Mouse (Mus musculus): Measurements from ENCODE around the gene Slc3a2. TPM values are rescaled to one million over a fixed set of nuclear protein-coding genes. Genes with fewer than 3 reads are reported as not detected.
A peak's percentile ranks its signal among the peaks of the same experiment; 100 is the strongest.

Slc3a2 gene
- polyA plus RNA-seq, 1 experiment from 2014 or later: 139 TPM

DNA sequence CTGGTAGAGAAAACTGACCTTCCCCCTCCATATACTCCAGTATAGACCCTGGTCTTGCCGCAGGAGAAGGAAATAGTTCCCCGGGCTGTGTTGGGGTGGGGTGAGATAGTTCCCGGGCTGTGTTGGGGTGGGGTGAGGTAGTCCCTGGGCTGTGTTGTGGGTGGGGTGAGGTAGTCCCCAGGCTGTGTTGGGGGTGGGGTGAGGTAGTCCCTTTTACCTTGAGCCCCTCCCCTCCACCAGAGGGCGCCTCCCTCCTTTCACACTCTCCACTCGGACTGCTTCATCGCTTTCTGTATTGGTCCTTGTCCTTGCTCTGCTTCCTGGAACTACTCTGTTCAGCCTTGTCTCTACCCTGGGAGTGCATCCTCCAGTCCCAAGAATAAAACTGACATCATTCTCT lies 27.8 kb downstream of the Slc3a2 start:
- Histone ChIP-seq H3K36me3 (no peaks in the 10 kb centered on the region), H3K9me3 (replicated peaks) (no peaks in the 10 kb centered on the region), H3K4me1 (peaks cover 22% of the 10 kb centered on the region), H3K27ac (replicated peaks) (no peak overlapping the region), H3K4me3 (no peak overlapping the region), H3K27me3 (ENCODE audit: low read depth, poor library complexity, severe bottlenecking) (no peaks in the 10 kb centered on the region)
- DNase-seq (ENCODE audit: low spot score): no peak
- 55% methylated on average over 6 of the region's 6 CpGs for WGBS

DNA sequence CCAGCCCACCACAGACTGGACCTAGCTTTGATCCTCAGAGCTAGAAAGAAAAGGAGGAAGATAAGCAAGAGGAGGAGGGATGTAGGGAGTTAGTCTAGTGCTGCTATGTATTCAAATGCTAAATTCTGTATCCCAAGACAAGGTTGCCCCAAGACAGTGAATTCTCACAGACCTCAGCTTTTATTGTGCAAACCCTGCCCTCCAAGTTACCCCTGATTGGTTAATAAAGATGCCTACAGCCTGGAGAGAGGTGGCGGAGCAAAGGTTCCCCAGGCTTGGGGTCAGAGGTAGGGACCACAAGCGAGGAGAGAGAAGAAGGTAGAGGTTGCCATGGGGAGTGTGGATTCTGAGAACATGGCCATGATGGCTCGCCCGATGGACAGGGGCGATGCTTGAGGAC lies 30.4 kb downstream of the Slc3a2 start:
- H3K27ac ChIP-seq (replicated peaks): no peak overlapping the region
- 62% methylated on average over 5 of the region's 5 CpGs for WGBS
- H3K9me3 ChIP-seq (replicated peaks): no peaks in the 10 kb centered on the region
- H3K4me1 ChIP-seq: peaks cover 22% of the 10 kb centered on the region
- no peak for DNase-seq (ENCODE audit: low spot score)
- H3K36me3 ChIP-seq: no peaks in the 10 kb centered on the region
- no peak overlapping the region for H3K4me3 ChIP-seq
- H3K27me3 ChIP-seq (ENCODE audit: low read depth, poor library complexity, severe bottlenecking): no peaks in the 10 kb centered on the region

DNA sequence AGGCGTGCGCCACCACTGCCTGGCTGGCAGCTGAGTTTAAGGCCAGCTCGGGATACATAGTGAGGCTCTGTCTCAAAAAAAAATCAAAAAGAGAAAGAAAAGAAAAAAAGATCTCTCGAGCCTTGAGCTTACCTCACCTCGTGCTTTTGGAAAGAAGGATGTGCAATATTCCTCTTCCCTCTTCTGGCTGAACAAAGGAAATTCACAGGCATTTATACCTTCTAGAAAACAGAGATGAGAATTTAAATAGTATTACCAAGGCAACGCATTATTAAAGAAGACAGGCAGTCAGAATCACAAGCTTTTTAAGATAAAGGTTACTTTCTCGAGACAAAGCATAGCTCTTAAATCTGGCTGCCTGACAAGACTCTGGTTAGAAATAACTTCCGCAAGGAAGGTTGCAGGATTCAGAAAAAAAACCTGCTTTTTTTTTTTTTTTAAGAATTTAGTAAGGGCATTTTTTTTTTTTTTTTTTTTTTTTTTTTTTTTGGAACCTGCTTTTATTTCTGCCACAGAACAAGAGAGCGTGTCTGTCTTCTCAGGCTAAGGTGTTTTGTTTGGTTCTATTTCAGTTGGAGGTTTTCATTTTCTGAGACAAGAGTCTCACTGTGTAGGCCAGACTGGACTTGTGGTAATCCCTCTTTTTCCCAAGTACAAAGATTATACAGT lies 31.2 kb downstream of the Slc3a2 start:
- no peak overlapping the region for H3K27ac ChIP-seq (replicated peaks)
- no peak for DNase-seq (ENCODE audit: low spot score)

DNA sequence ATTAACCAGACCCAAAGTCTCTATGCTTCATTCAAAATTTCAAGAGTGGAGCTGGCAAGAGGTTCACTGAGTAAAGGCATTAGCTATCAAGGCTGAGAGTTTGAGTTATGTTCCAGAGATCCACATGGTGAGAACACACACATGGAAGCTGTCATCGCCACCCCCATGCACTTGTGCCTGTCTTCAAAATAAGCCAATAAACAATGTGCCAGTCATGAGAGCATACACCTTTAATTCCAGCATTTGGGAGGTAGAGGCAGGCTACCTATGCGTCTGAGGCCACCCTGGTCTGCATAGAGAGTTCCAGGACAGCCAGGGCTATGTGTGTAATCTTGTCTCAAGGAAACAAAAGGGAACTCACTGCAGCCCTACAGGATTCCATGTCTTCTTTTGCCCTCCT lies 39.5 kb downstream of the Slc3a2 start:
- Histone ChIP-seq H3K27ac (replicated peaks) (no peak overlapping the region), H3K4me3 (no peak overlapping the region), H3K36me3 (no peaks in the 10 kb centered on the region), H3K27me3 (ENCODE audit: low read depth, poor library complexity, severe bottlenecking) (peaks cover 16% of the 10 kb centered on the region), H3K4me1 (peaks cover 20% of the 10 kb centered on the region), H3K9me3 (replicated peaks) (no peaks in the 10 kb centered on the region)
- 69% methylated on average over 2 of the region's 2 CpGs for WGBS
- no peak for DNase-seq (ENCODE audit: low spot score)

More for the DNA sequence above, 31.2 kb downstream of the Slc3a2 start:
- 60% methylated on average over 9 of the region's 9 CpGs for WGBS
- Histone ChIP-seq H3K4me3 (no peak overlapping the region), H3K9me3 (replicated peaks) (no peaks in the 10 kb centered on the region), H3K4me1 (peaks cover 22% of the 10 kb centered on the region), H3K36me3 (no peaks in the 10 kb centered on the region), H3K27me3 (ENCODE audit: low read depth, poor library complexity, severe bottlenecking) (no peaks in the 10 kb centered on the region)

DNA sequence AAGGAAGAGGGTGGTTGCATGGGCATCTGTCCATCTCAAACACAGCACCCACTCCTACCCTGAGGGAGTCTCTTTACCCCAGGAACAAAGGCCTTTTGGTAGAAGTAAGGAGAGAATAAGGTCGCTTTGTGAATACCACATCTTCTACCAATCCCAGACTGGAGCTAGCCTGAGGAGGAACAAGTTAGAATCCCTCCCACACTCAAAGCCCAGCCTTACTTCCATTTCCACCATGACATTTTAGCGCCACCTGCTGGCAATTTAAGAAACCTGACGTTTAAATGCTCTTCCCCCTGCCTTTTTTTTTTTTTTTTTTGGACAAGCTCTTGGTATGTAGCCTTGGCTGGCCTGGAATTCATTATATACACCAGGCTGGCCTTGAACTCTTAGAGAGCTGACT lies 40.2 kb downstream of the Slc3a2 start:
- DNase-seq (ENCODE audit: low spot score): peak; percentile 60
- H3K9me3 ChIP-seq (replicated peaks): no peaks in the 10 kb centered on the region
- 3% methylated on average over 3 of the region's 3 CpGs for WGBS

DNA sequence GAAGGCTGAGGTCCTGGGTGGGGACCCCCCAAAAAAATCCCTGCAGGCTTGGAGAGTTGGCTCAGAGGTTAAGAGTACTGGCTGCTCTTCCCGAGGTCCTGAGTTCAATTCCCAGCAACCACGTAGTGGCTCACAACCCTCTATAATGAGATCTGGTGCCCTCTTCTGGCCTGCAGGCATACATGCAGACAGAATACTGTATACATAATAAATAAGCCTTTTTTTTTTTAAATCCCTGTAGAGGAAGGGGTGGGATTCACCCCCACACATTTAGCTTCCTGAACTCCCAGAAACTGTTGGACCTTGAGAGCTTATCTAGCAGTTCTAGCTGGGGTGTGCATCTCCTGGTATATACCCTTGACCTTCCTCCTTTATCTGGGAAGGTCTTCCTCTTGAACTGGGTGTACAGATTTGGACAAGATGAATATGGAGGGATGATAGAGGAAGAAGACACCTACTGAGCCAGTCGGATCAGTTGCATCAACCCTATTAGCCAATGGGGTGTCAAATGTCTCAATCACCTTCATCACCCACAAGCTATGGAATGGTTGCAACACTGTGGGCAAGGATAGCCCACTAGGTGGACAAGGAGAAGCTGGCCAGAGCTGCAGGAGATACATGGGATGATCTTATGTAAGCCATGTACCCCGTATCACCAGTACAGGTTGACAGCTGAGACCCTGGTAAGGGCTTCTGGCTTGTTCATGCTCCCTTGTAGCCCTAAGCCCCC lies 41.4 kb downstream of the Slc3a2 start:
- no peaks in the 10 kb centered on the region for H3K9me3 ChIP-seq (replicated peaks)
- H3K4me3 ChIP-seq: no peak overlapping the region
- no peak for DNase-seq (ENCODE audit: low spot score)
- 95% methylated on average over 4 of the region's 4 CpGs for WGBS
- H3K4me1 ChIP-seq: peaks cover 20% of the 10 kb centered on the region
- H3K36me3 ChIP-seq: no peaks in the 10 kb centered on the region
- peaks cover 22% of the 10 kb centered on the region for H3K27me3 ChIP-seq (ENCODE audit: low read depth, poor library complexity, severe bottlenecking)
- H3K27ac ChIP-seq (replicated peaks): no peak overlapping the region

More for the DNA sequence above, 40.2 kb downstream of the Slc3a2 start:
- H3K4me3 ChIP-seq: no peak overlapping the region
- H3K36me3 ChIP-seq: no peaks in the 10 kb centered on the region
- H3K27me3 ChIP-seq (ENCODE audit: low read depth, poor library complexity, severe bottlenecking): peaks cover 22% of the 10 kb centered on the region
- H3K27ac ChIP-seq (replicated peaks): no peak overlapping the region
- peaks cover 20% of the 10 kb centered on the region for H3K4me1 ChIP-seq

DNA sequence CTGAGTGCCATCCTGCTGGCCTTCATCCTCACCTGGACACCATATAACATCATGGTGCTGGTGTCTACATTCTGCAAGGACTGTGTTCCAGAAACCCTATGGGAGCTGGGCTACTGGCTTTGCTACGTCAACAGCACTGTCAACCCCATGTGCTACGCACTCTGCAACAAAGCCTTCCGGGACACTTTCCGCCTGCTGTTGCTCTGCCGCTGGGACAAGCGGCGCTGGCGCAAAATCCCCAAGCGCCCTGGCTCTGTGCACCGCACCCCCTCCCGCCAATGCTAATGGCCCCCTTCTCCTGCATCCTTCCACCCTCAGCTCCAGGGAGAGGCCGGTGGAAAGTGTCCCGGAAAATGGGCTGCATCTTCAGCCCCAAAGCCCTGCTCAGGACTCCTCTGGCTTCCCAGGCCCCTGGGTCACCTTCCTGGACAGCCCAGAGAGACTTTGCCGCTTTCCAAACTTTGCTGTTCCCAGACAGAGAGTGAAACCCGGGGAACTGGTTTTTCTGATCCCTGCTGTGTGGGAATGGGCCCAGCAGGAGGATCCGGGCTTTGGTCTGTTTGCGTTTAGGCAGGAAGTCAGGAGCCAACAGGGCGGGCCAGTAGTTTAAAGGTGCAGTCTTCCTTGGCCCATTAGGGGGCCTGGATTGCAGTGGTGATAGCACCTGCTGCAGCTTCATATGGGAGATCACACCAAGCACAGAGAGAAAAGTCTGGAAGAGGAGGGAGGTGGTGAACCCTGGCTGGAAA lies 44.0 kb downstream of the Slc3a2 start:
- Histone ChIP-seq H3K36me3 (no peaks in the 10 kb centered on the region), H3K9me3 (replicated peaks) (no peaks in the 10 kb centered on the region), H3K4me1 (peaks cover 20% of the 10 kb centered on the region), H3K27ac (replicated peaks) (no peak overlapping the region), H3K27me3 (ENCODE audit: low read depth, poor library complexity, severe bottlenecking) (peaks cover 22% of the 10 kb centered on the region), H3K4me3 (no peak overlapping the region)
- DNase-seq (ENCODE audit: low spot score): no peak
- WGBS: 26% methylated on average over 18 of the region's 18 CpGs

DNA sequence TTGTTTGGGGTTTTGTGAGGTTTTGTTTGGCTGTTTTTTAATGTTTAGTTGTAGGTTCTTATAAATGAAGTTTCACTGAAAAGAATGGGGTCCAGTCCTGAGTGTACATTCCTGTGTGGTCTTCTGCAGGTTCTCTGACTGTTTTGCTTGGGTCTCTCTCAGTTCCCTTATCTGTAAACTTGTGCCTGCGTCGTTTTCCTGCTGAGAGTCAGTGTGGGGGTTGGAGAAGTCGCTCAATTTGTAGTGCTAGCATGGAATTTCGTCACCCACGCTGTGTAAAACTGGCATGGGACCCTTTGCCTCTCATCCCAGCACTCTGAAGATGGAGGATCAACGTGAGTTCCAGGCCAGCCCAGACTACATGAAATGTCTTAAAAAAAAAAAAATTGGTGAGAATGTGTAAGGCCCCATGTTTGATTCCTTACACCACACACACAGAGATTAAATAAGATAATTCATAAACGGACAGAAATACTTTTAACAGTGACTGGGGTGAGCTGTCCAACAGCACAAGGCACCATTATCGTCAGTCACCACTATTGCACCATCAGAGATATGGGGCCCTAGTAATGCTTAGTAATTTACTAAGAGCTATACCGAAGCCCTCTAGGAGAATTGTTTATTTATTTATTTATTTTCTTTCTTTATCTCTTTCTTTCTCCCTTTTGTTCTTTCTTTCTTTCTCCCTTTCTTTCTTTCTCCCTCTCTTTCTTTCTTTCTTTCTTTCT lies 49.7 kb downstream of the Slc3a2 start:
- no peaks in the 10 kb centered on the region for H3K36me3 ChIP-seq
- H3K27ac ChIP-seq (replicated peaks): no peak overlapping the region
- no peaks in the 10 kb centered on the region for H3K9me3 ChIP-seq (replicated peaks)
- peaks cover 6% of the 10 kb centered on the region for H3K27me3 ChIP-seq (ENCODE audit: low read depth, poor library complexity, severe bottlenecking)
- H3K4me3 ChIP-seq: no peak overlapping the region
- H3K4me1 ChIP-seq: no peaks in the 10 kb centered on the region; the same call in 1 of the 2 replicates
- no peak for DNase-seq (ENCODE audit: low spot score)
- WGBS: 73% methylated on average over 9 of the region's 9 CpGs

DNA sequence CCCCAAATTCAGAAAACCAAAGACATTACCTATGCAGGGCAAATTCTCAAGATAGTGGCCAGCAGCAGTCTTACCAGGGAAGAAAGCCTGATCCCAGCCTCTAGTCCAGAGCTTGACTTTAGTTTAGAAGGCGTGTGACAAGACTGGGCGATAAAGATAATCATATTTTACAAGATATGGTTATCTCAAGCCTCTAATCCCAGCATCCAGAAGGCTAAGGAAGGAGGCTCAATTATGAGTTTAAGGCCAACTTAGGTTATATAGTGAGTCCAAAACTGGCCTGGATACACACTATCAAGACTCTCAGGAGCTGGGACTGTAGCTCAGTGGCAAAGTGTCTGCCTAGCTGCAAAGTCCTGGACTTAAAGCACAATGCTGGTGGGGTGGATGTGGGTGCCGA lies 50.3 kb downstream of the Slc3a2 start:
- no peaks in the 10 kb centered on the region for H3K4me1 ChIP-seq
- H3K9me3 ChIP-seq (replicated peaks): no peaks in the 10 kb centered on the region
- H3K27ac ChIP-seq (replicated peaks): no peak overlapping the region
- H3K4me3 ChIP-seq: no peak overlapping the region
- no peaks in the 10 kb centered on the region for H3K36me3 ChIP-seq
- no peaks in the 10 kb centered on the region; the same call in 1 of the 2 replicates for H3K27me3 ChIP-seq (ENCODE audit: low read depth, poor library complexity, severe bottlenecking)
- no peak for DNase-seq (ENCODE audit: low spot score)
- WGBS: 94% methylated on average over 3 of the region's 3 CpGs

DNA sequence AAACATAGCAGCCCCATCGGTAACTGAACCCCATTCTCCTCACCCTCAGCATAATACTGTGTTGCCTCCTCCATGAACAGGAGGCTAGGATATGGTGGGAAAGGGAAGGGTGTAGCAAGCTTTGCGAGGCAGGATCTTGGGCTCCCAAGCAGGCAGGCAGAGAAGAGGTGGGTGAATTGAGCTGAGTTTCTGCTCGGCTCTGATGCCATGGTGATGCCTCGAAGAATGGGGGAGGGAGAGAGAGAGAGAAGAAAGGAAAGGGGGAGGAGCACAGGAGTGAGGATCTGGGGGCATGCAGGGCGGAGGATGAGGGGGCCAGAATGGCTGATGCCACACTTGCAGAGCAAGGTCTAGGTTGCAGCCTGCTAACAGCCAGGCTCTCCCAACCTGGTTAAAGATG lies 57.4 kb downstream of the Slc3a2 start:
- H3K27ac ChIP-seq (replicated peaks): no peak overlapping the region
- DNase-seq (ENCODE audit: low spot score): no peak
- H3K4me1 ChIP-seq: peaks cover 28% of the 10 kb centered on the region
- H3K9me3 ChIP-seq (replicated peaks): no peaks in the 10 kb centered on the region
- H3K36me3 ChIP-seq: no peaks in the 10 kb centered on the region
- WGBS: 55% methylated on average over 5 of the region's 5 CpGs
- no peak overlapping the region for H3K4me3 ChIP-seq
- peaks cover 41% of the 10 kb centered on the region for H3K27me3 ChIP-seq (ENCODE audit: low read depth, poor library complexity, severe bottlenecking)

DNA sequence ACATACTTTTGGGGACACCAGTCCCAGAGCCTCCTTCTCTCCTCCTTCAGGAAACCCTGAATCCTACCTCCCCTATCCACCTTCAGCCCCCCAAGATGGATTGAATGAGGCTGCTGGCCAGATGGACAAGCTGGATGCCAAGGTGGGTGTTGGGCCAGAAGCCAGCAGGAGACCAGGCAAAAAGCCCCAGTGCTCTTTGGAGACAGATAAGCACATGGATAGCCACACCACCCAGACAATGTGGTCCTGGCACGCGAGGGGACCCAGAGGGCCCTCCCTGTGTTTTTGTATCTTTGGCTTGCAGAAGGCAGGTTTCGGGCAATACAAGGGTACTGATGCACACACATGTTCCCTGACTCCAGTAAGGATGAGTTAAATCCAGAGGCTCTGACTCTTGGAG lies 58.3 kb downstream of the Slc3a2 start:
- Histone ChIP-seq H3K27me3 (ENCODE audit: low read depth, poor library complexity, severe bottlenecking) (peaks cover 49% of the 10 kb centered on the region), H3K4me1 (peaks cover 28% of the 10 kb centered on the region), H3K27ac (replicated peaks) (no peak overlapping the region), H3K4me3 (no peak overlapping the region), H3K9me3 (replicated peaks) (no peaks in the 10 kb centered on the region), H3K36me3 (no peaks in the 10 kb centered on the region)
- 87% methylated on average over 3 of the region's 3 CpGs for WGBS
- DNase-seq (ENCODE audit: low spot score): no peak

DNA sequence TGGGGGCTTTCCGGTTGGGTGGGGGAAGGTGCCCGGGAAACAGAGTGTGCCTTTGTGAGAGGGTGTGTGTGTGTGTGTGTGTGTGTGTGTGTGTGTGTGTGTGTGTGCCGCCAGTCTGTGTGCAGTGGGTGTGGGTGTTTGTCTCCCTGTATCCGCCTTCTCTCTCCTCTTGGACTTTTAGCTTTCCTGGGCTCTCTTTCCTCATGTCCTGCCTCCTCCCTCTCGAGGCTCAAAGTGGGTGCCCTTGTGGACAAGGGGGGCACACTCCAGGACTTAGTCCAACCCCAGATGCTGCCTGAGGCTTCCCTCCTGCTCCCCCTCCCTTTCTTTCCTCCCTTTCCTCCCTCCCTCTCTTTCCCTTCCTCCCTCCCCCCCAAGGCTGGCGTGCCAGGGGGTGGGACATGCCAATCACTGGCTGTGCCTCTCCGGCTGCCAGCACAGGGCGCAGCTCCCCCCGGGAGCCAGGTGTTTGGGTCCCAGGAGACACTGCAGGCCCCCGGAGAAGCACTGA lies 59.2 kb downstream of the Slc3a2 start:
- WGBS: 46% methylated on average over 10 of the region's 10 CpGs
- peaks cover 49% of the 10 kb centered on the region for H3K27me3 ChIP-seq (ENCODE audit: low read depth, poor library complexity, severe bottlenecking)
- no peaks in the 10 kb centered on the region for H3K9me3 ChIP-seq (replicated peaks)
- no peak overlapping the region for H3K27ac ChIP-seq (replicated peaks)
- no peak overlapping the region for H3K4me3 ChIP-seq
- peaks cover 28% of the 10 kb centered on the region for H3K4me1 ChIP-seq
- DNase-seq (ENCODE audit: low spot score): no peak
- no peaks in the 10 kb centered on the region for H3K36me3 ChIP-seq
